Mouse (Mus musculus) midbrain, embryonic 11.5 days (tissue): ENCODE measurements around the gene Ptbp1. TPM values are rescaled to one million over a fixed set of nuclear protein-coding genes. Genes with fewer than 3 reads are reported as not detected.
A peak's percentile ranks its signal among the peaks of the same experiment; 100 is the strongest.

ENCODE experiments used
- ATAC-seq: fragments of 200-750 bp; cut with Nextera tagmentation; 2 replicates; pipeline ENCODE4 v1.8.0; 2017; ENCODE audit warnings: moderate TSS enrichment, moderate library complexity; ENCODE audit not compliant: low FRiP score
- DNase-seq: peaks from one replicate; pipeline ENCODE4 v3.0.0; 2015; ENCODE audit warnings: low spot score; ENCODE audit errors: missing footprints
- H3K27ac ChIP-seq: fragments of 300-500 bp; sonication (generic); 2 replicates; pipeline ENCODE4 v1.5.1; 2014; ENCODE audit warnings: low read depth, low read length
- H3K27me3 ChIP-seq: fragments of 300-500 bp; sonication (generic); 2 replicates; pipeline ENCODE4 v1.6.1; 2014; ENCODE audit warnings: mild to moderate bottlenecking, low read length, moderate library complexity, mixed read lengths; ENCODE audit not compliant: control insufficient read depth, insufficient read depth
- H3K36me3 ChIP-seq: fragments of 300-500 bp; sonication (generic); 2 replicates; pipeline ENCODE4 v1.6.1; 2014; ENCODE audit warnings: mild to moderate bottlenecking, low read length, moderate library complexity, mixed read lengths; ENCODE audit not compliant: control insufficient read depth, insufficient read depth
- H3K4me1 ChIP-seq: fragments of 300-500 bp; sonication (generic); 2 replicates; pipeline ENCODE4 v1.6.1; 2014; ENCODE audit warnings: low read length; ENCODE audit not compliant: control insufficient read depth, insufficient read depth
- H3K4me2 ChIP-seq: fragments of 300-500 bp; sonication (generic); 2 replicates; pipeline ENCODE4 v1.6.1; 2014; ENCODE audit warnings: mild to moderate bottlenecking, moderate library complexity
- H3K4me3 ChIP-seq: fragments of 300-500 bp; sonication (generic); 2 replicates; pipeline ENCODE4 v1.5.1; 2014; ENCODE audit warnings: low read depth, low read length
- H3K9ac ChIP-seq: fragments of 300-500 bp; sonication (generic); 2 replicates; pipeline ENCODE4 v1.6.1; 2014; ENCODE audit warnings: low read length
- H3K9me3 ChIP-seq: fragments of 300-500 bp; sonication (generic); 2 replicates; pipeline ENCODE4 v1.6.1; 2016; ENCODE audit warnings: low read length; ENCODE audit not compliant: control insufficient read depth
- WGBS: fragments of 180-500 bp; shearing (Covaris S2); extraction: QIAGEN DNeasy Blood & Tissue Kit; methylation state at CpG from one replicate; pipeline ENCODE4 v1.1.7; 2014; 5-methylcytosine and 5-hydroxymethylcytosine counted together
- microRNA-seq: library from miRNA; unstranded; fragments of <30 nt; microRNA quantifications from one replicate; pipeline ENCODE4, GENCODE M21; 2017
- polyA plus RNA-seq: library from polyadenylated mRNA; unstranded; fragments of >200 nt; fragmentation: Nextera tagmentation; extraction: Ambion mirVana; gene quantifications from 2 replicates; pipeline ENCODE4 v1.2.1, GENCODE M21; 2014

Gene Ptbp1
- polyA plus RNA-seq, 1 experiment from 2014 or later: 176 TPM

- ATAC-seq (peak; percentile 22; the same call in 1 of the 2 replicates), DNase-seq (peak; percentile 96)
- peak overlapping the region; percentile 98; the same call in 1 of the 2 replicates for H3K9ac ChIP-seq
- peaks cover 13% of the 10 kb centered on the region; the same call in 1 of the 2 replicates for H3K36me3 ChIP-seq
- H3K9me3 ChIP-seq: no peaks in the 10 kb centered on the region
- H3K4me2 ChIP-seq: peak overlapping the region; percentile 12; the same call in 1 of the 2 replicates
- no peaks in the 10 kb centered on the region for H3K27me3 ChIP-seq
- peaks cover 13% of the 10 kb centered on the region for H3K4me1 ChIP-seq
- H3K4me3 ChIP-seq: peak overlapping the region; percentile 76; the same call in 1 of the 2 replicates
- 28% methylated on average over 14 of the region's 14 CpGs for WGBS
- peak overlapping the region; percentile 95 for H3K27ac ChIP-seq
Observed at GRCm38 (mm10) chr10:79909092-79909922, 55.1 kb downstream of the Ptbp1 start.

DNA sequence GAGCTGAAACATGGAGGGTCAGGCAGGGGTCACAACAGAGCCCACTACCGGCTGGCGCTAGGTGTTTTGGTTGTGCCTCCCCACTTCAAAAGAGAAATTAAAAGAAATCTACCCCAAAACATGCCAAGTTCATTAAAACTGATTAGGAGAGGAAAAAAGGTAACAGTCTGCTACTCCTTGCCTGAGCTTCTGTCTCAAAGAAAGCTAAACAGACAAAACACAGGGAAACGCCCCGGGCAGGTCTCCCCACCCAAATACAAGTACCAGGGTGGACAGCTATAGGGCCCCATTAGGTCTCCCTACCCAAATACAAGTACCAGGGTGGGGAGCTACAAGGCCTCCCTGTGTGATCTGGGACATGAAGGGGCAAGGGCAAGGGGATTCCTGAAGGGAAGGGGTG lies 56.3 kb downstream of the Ptbp1 start, which contains the start of gene Gm26602:
Gene Gm26602, plus strand, starts transcription at position 301 of the 400 bp plus-strand sequence.
- no peak for DNase-seq
- 0 out of 2 replicates have a peak, but pooled peaks cover 6% of the 10 kb centered on the region for H3K36me3 ChIP-seq
- H3K9ac ChIP-seq: no peak within 1 kb of the TSS
- H3K4me2 ChIP-seq: no peak within 1 kb of the TSS
- no peak for ATAC-seq
- H3K4me3 ChIP-seq: no peak within 1 kb of the TSS
- 94% methylated on average over 4 of the region's 4 CpGs for WGBS
- no peaks in the 10 kb centered on the region for H3K27me3 ChIP-seq
- H3K9me3 ChIP-seq: no peaks in the 10 kb centered on the region
- peaks cover 15% of the 10 kb centered on the region for H3K4me1 ChIP-seq
- no peak within 1 kb of the TSS for H3K27ac ChIP-seq

DNA sequence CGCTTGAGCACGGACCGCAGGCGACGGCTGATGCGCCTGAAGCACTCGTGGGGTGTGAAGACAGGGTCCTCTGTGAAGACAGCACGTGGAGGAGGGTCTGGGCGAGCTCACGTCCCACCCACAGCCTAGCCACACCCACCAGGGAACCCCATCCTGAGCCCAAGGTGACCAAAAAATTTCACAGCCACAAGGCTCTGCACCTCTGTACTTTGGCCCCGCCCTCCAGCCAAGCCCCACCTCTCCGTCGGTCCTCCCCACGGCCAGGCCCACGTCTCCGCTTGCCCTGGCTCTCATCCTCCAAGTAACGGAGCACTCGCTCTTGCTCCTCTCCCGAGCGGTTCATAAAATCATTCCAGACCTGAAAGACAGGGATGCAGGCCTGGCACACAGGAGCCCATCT lies 58.2 kb downstream of the Ptbp1 start:
- DNase-seq: no peak
- H3K4me2 ChIP-seq: no peak overlapping the region
- peaks cover 2% of the 10 kb centered on the region for H3K27me3 ChIP-seq
- H3K4me3 ChIP-seq: no peak overlapping the region
- WGBS: 65% methylated on average over 20 of the region's 20 CpGs
- H3K9ac ChIP-seq: no peak overlapping the region
- no peaks in the 10 kb centered on the region for H3K9me3 ChIP-seq
- peaks cover 21% of the 10 kb centered on the region for H3K4me1 ChIP-seq
- no peaks in the 10 kb centered on the region for H3K36me3 ChIP-seq
- no peak for ATAC-seq
- H3K27ac ChIP-seq: no peak overlapping the region

Small RNA genes lying within 50 kb of the gene (microRNA-seq; reads per million reads assigned to microRNA genes)
- not detected for gene Mir6910

Other genes starting within 250 kb of the Ptbp1 start
- 0.10 and 0.12 TPM in 2 replicates for gene C2cd4c, start 240.4 kb upstream of the Ptbp1 start, polyA plus RNA-seq
- gene Shc2, start 216.5 kb upstream of the Ptbp1 start, polyA plus RNA-seq: 11.4 and 13.0 TPM in 2 replicates
- gene Odf3l2, start 208.7 kb upstream of the Ptbp1 start, polyA plus RNA-seq: not detected in 2 replicates
- 1.2 and 1.4 TPM in 2 replicates for gene Madcam1, start 189.9 kb upstream of the Ptbp1 start, polyA plus RNA-seq
- gene Tpgs1, start 185.1 kb upstream of the Ptbp1 start, polyA plus RNA-seq: 65.5 and 69.6 TPM in 2 replicates
- gene Cdc34, start 172.2 kb upstream of the Ptbp1 start, polyA plus RNA-seq: 149 and 178 TPM in 2 replicates
- gene Gzmm, start 165.4 kb upstream of the Ptbp1 start, polyA plus RNA-seq: 0.27 and 0.58 TPM in 2 replicates
- 576 and 580 TPM in 2 replicates for gene Bsg, start 149.9 kb upstream of the Ptbp1 start, polyA plus RNA-seq
- gene Hcn2, start 137.8 kb upstream of the Ptbp1 start, polyA plus RNA-seq: 0.22 TPM in 2 replicates
- 28.5 and 31.2 TPM in 2 replicates for gene Polrmt, start 107.8 kb upstream of the Ptbp1 start, polyA plus RNA-seq
- 0.08 and 0.32 TPM in 2 replicates for gene Fgf22, start 99.4 kb upstream of the Ptbp1 start, polyA plus RNA-seq
- gene Rnf126, start 87.5 kb upstream of the Ptbp1 start, polyA plus RNA-seq: 69.9 and 81.9 TPM in 2 replicates
- gene Fstl3, start 77.2 kb upstream of the Ptbp1 start, polyA plus RNA-seq: 0.60 and 1.2 TPM in 2 replicates
- 0.10 and 0.40 TPM in 2 replicates for gene Prss57, start 63.5 kb upstream of the Ptbp1 start, polyA plus RNA-seq
- gene Palm, start 60.9 kb upstream of the Ptbp1 start, polyA plus RNA-seq: 109 and 129 TPM in 2 replicates
- 0.41 TPM in 1 of 2 replicates, not detected in the other for gene Misp, start 33.4 kb upstream of the Ptbp1 start, polyA plus RNA-seq
- gene Prtn3, start 20.0 kb downstream of the Ptbp1 start, polyA plus RNA-seq: 11.9 and 12.1 TPM in 2 replicates
- gene Plppr3, start 20.2 kb downstream of the Ptbp1 start, polyA plus RNA-seq: 112 and 117 TPM in 2 replicates
- gene Elane, start 31.8 kb downstream of the Ptbp1 start, polyA plus RNA-seq: 0.18 TPM in 1 of 2 replicates, not detected in the other
- gene Cfd, start 36.4 kb downstream of the Ptbp1 start, polyA plus RNA-seq: not detected in 2 replicates
- gene Med16, start 54.5 kb downstream of the Ptbp1 start, polyA plus RNA-seq: 39.7 and 45.7 TPM in 2 replicates
- gene Gm26602, start 56.4 kb downstream of the Ptbp1 start, polyA plus RNA-seq: 20.6 and 25.6 TPM in 2 replicates
- gene Kiss1r, start 62.5 kb downstream of the Ptbp1 start, polyA plus RNA-seq: 0.34 and 0.61 TPM in 2 replicates
- gene R3hdm4, start 66.8 kb downstream of the Ptbp1 start, polyA plus RNA-seq: 127 and 135 TPM in 2 replicates
- 4.2 and 6.2 TPM in 2 replicates for gene Arid3a, start 72.6 kb downstream of the Ptbp1 start, polyA plus RNA-seq
- 92.7 and 98.4 TPM in 2 replicates for gene Wdr18, start 105.7 kb downstream of the Ptbp1 start, polyA plus RNA-seq
- 0.22 and 0.38 TPM in 2 replicates for gene Grin3b, start 116.3 kb downstream of the Ptbp1 start, polyA plus RNA-seq
- gene Tmem259, start 129.9 kb downstream of the Ptbp1 start, polyA plus RNA-seq: 11.9 and 13.5 TPM in 2 replicates
- 158 and 160 TPM in 2 replicates for gene Cnn2, start 134.2 kb downstream of the Ptbp1 start, polyA plus RNA-seq
- gene Abca7, start 142.1 kb downstream of the Ptbp1 start, polyA plus RNA-seq: 2.8 and 2.9 TPM in 2 replicates
- 3.6 and 3.8 TPM in 2 replicates for gene Arhgap45, start 162.2 kb downstream of the Ptbp1 start, polyA plus RNA-seq
- 200 and 225 TPM in 2 replicates for gene Polr2e, start 185.4 kb downstream of the Ptbp1 start, polyA plus RNA-seq
- 581 and 594 TPM in 2 replicates for gene Gpx4, start 192.7 kb downstream of the Ptbp1 start, polyA plus RNA-seq